Mouse (Mus musculus) retina, postnatal 7 days (tissue): Measurements from ENCODE around the gene Ppfia4.
A peak's percentile ranks its signal among the peaks of the same experiment; 100 is the strongest.
"Not testable (repeated sequence)": the region's sequence is repeated elsewhere in the genome, so short reads cannot be mapped to it uniquely, and the experiment has no call there.

ENCODE experiments used
- DNase-seq: peaks from one replicate; pipeline ENCODE4 v3.0.0-alpha.2; 2012; ENCODE audit warnings: low read depth, low spot score

Gene Ppfia4

DNA sequence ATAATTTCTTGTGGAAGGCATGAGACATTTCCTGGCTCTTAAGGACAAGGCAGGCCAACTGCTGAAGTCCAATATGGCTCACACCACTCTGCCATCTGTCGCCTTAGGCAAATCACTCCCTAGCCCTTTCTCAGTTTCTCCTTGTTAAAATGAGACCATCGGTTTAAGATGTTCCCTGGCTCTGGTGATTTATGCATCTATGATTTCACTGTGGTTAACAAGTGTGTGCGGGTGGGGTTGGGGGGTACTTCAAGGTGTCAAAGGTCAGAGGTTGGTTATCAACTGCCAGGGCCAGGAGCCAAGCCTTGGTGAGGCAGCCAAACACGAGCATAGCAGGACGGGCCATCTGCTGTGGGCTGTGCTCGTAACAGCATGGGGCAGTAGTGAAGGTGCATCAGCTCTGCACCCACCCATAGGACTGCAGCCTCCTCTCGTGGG, 58.2 kb downstream of the Ppfia4 start:
- no peak for DNase-seq

GRCm38 (mm10) chr1:134273493-134274395, 59.0 kb downstream of the Ppfia4 start:
- DNase-seq, result no peak

DNA sequence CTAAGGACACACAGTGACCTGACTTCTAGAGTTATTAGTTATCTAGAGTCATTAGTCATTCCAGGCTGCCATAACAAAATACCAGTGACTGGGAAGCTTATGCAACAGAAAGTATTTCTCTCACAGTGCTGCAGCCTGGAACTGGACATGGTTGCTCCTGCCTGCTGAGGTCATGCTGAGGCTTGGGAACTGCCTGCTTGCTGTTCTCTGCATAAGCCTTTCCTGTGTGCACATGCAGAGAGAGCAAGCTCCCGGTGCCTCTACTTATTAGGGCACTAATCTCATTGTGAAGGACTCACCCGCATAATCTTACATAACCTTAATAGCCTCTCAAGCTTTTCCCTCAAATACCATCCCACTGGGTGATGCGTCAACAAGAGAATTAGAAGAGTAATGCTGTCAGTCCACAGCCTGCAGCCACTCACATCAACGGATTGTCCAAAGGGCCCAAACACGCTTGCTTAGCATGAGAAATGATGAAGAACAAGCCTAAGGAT, 59.9 kb downstream of the Ppfia4 start:
- DNase-seq, result peak; percentile 28

DNA sequence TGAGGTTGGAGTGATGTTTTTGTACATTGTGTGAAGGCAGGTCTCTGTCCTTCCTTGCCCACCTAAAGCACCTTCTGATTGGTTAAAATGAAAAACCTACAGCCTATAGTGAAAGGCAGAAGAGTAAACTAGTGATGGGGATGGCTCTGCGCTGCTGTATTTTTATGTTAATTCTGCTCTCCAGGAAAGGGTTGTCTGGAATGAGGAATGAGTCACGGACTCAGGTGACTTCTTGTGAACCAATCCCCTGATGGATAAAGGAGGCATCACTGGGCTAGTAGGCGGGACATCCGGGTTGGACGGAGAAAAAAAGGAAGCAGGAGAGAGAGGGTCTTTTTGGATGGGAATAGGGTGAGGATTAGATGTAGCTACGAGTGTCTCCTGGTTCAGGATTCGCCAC, 62.7 kb downstream of the Ppfia4 start:
- DNase-seq, result no peak

- DNase-seq, result no peak
Observed at GRCm38 (mm10) chr1:134265797-134266196, 66.9 kb downstream of the Ppfia4 start.

- DNase-seq, result no peak
Observed at GRCm38 (mm10) chr1:134264341-134264740, 68.4 kb downstream of the Ppfia4 start.

GRCm38 (mm10) chr1:134249681-134250080, 83.0 kb downstream of the Ppfia4 start:
- DNase-seq, result not testable (repeated sequence)
